In genomic region chr12:45724565-45725370, GRCm38 (mm10) we compare ENCODE assay signal across 20 mouse cellular contexts.
A peak's percentile ranks its signal among the peaks of the same experiment; 100 is the strongest.
DNase-seq lines count a peak whose midpoint lies in the region; ATAC-seq lines count a peak whose summit lies in the region.
"Had no signal": no experiment of that assay in that cellular context is flagged by ENCODE, and none has a peak within 500 bp of the region (broad histone marks: within the 10 kb centered on the region; RNA-seq: fewer than 3 reads in every experiment).

No protein-coding gene starts in this region.

- ATAC-seq in kidney, embryonic 15.5 days (replicated peaks; ENCODE audit: low FRiP score): peak; percentile 73
- ATAC-seq in lung, embryonic 16.5 days (ENCODE audit: low read depth): peak; percentile 64
- ATAC-seq: forebrain, embryonic 14.5 days; intestine, embryonic 15.5 days had no signal

- no peaks in the 10 kb centered on the region for H3K9me3 ChIP-seq in kidney, embryonic 15.5 days (replicated peaks)
- no peaks in the 10 kb centered on the region for H3K9me3 ChIP-seq in lung, embryonic 16.5 days (ENCODE audit: control insufficient read depth, low read length)
- H3K9me3 ChIP-seq in limb, embryonic 10.5 days (replicated peaks): no peaks in the 10 kb centered on the region
- H3K9me3 ChIP-seq: embryonic facial prominence, embryonic 15.5 days; forebrain, embryonic 10.5 days; heart, embryonic 12.5 days; hindbrain, embryonic 10.5 days; intestine, embryonic 15.5 days had no signal

- no peak overlapping the region for H3K9ac ChIP-seq in kidney, embryonic 15.5 days
- H3K9ac ChIP-seq in lung, embryonic 16.5 days (ENCODE audit: low read length): no peak overlapping the region
- H3K9ac ChIP-seq: embryonic facial prominence, embryonic 15.5 days; heart, embryonic 12.5 days; hindbrain, embryonic 14.5 days; intestine, embryonic 15.5 days had no signal

- H3K4me3 ChIP-seq in kidney, embryonic 15.5 days (replicated peaks): no peak overlapping the region
- H3K4me3 ChIP-seq in lung, embryonic 16.5 days (ENCODE audit: low read length): no peak overlapping the region
- H3K4me3 ChIP-seq in limb, embryonic 10.5 days: no peak overlapping the region
- H3K4me3 ChIP-seq: embryonic facial prominence, embryonic 15.5 days; erythroblast, embryonic 14.5 days; forebrain, embryonic 10.5 days; gastrocnemius, adult 2 months; heart, embryonic 12.5 days; hindbrain, embryonic 10.5 days; intestine, embryonic 15.5 days had no signal

- WGBS in kidney, embryonic 15.5 days: 43% methylated on average over 5 of the region's 5 CpGs
- 64% methylated on average over 5 of the region's 5 CpGs for WGBS in lung, embryonic 16.5 days
- 88% methylated on average over 5 of the region's 5 CpGs for WGBS in limb, embryonic 10.5 days

- H3K4me2 ChIP-seq in kidney, embryonic 15.5 days: no peak overlapping the region
- no peak overlapping the region for H3K4me2 ChIP-seq in lung, embryonic 16.5 days (ENCODE audit: low read depth, low read length)
- H3K4me2 ChIP-seq: embryonic facial prominence, embryonic 15.5 days; heart, embryonic 12.5 days; hindbrain, embryonic 14.5 days; intestine, embryonic 15.5 days had no signal

- peak; percentile 1 to 11 for DNase-seq in adrenal gland, postnatal 36 days
- no peak for DNase-seq in adrenal gland, postnatal 25 days
- DNase-seq in kidney, adult 18-20 months: no peak
- no peak for DNase-seq in lung, postnatal 10 days
- DNase-seq in limb, embryonic 10.5 days (ENCODE audit: low spot score): no peak
- DNase-seq: cerebellum, adult 11 months; cerebellum, adult 8-10 months; cerebellum, postnatal 14 days; gastrocnemius, adult 2 months; gastrocnemius, postnatal 25 days had no signal

- H3K27ac ChIP-seq in kidney, embryonic 15.5 days: no peak overlapping the region
- H3K27ac ChIP-seq in lung, embryonic 16.5 days (ENCODE audit: low read length): no peak overlapping the region
- H3K27ac ChIP-seq in limb, embryonic 10.5 days: no peak overlapping the region
- H3K27ac ChIP-seq: embryonic facial prominence, embryonic 15.5 days; forebrain, embryonic 10.5 days; gastrocnemius, adult 2 months; hindbrain, embryonic 10.5 days; hindbrain, embryonic 14.5 days; intestine, embryonic 15.5 days had no signal

- no peaks in the 10 kb centered on the region for H3K36me3 ChIP-seq in kidney, embryonic 15.5 days
- no peaks in the 10 kb centered on the region for H3K36me3 ChIP-seq in lung, embryonic 16.5 days (ENCODE audit: control insufficient read depth, insufficient read depth, low read length)
- H3K36me3 ChIP-seq in limb, embryonic 10.5 days: no peaks in the 10 kb centered on the region
- H3K36me3 ChIP-seq: embryonic facial prominence, embryonic 15.5 days; forebrain, embryonic 10.5 days; heart, embryonic 12.5 days; hindbrain, embryonic 10.5 days; intestine, embryonic 15.5 days had no signal

- no peaks in the 10 kb centered on the region for H3K4me1 ChIP-seq in kidney, embryonic 15.5 days
- H3K4me1 ChIP-seq in lung, embryonic 16.5 days (replicated peaks; ENCODE audit: control insufficient read depth, insufficient read depth, low read length): no peaks in the 10 kb centered on the region
- H3K4me1 ChIP-seq in limb, embryonic 10.5 days: no peaks in the 10 kb centered on the region
- H3K4me1 ChIP-seq: embryonic facial prominence, embryonic 15.5 days; forebrain, embryonic 10.5 days; heart, embryonic 12.5 days; hindbrain, embryonic 10.5 days; intestine, embryonic 15.5 days had no signal

- no peaks in the 10 kb centered on the region for H3K27me3 ChIP-seq in kidney, embryonic 15.5 days
- H3K27me3 ChIP-seq in lung, embryonic 16.5 days (ENCODE audit: control insufficient read depth, insufficient read depth, low read depth, low read length): no peaks in the 10 kb centered on the region
- no peaks in the 10 kb centered on the region for H3K27me3 ChIP-seq in limb, embryonic 10.5 days (ENCODE audit: low read depth, poor library complexity, severe bottlenecking)
- H3K27me3 ChIP-seq: embryonic facial prominence, embryonic 15.5 days; heart, embryonic 12.5 days; intestine, embryonic 15.5 days had no signal

Comparison
In these comparisons a context has a peak if more than half of its experiments do, and no peak if none do; other contexts are left out.
1. DNase-seq: peak in adrenal gland, postnatal 36 days (2 of 2); none in adrenal gland, postnatal 25 days (single experiment), kidney, adult 18-20 months (single experiment), lung, postnatal 10 days (single experiment) and limb, embryonic 10.5 days (single experiment).